Comparison of ENCODE assay signal across 8 mouse cellular contexts in genomic region chr11:120673594-120674122, GRCm38 (mm10). TPM values are rescaled to one million over a fixed set of nuclear protein-coding genes. Genes with fewer than 3 reads are reported as not detected.
A peak's percentile ranks its signal among the peaks of the same experiment; 100 is the strongest.
DNase-seq lines count a peak whose midpoint lies in the region; ATAC-seq and TF ChIP-seq lines count a peak whose summit lies in the region.

No protein-coding gene starts in this region.

- no peak for TF ChIP-seq POLR2A in cerebellum, adult 2 months (IDR thresholded peaks at IDR 0.05; ENCODE audit: borderline replicate concordance, insufficient read depth, low read length)
- no peak for TF ChIP-seq POLR2A in testis, adult 2 months (IDR thresholded peaks at IDR 0.05; ENCODE audit: control insufficient read depth, low read depth, low read length)

- WGBS in cerebellum, adult 2 months: 41% methylated on average over 12 of the region's 12 CpGs
- WGBS in limb, embryonic 15.5 days: 40% methylated on average over 12 of the region's 12 CpGs
- WGBS in stomach, embryonic 15.5 days: 35% methylated on average over 12 of the region's 12 CpGs

- no peak for TF ChIP-seq CTCF in cerebellum, adult 2 months (IDR thresholded peaks at IDR 0.05; ENCODE audit: borderline replicate concordance, insufficient read depth, low read depth, low read length)
- no peak for TF ChIP-seq CTCF in testis, adult 2 months (IDR thresholded peaks at IDR 0.05; ENCODE audit: control insufficient read depth, insufficient read depth, insufficient replicate concordance, low read depth, low read length)

- no peaks in the 10 kb centered on the region for H3K4me1 ChIP-seq in cerebellum, adult 2 months (ENCODE audit: control insufficient read depth, insufficient read depth, low read length)
- peaks cover 7% of the 10 kb centered on the region for H3K4me1 ChIP-seq in testis, adult 2 months (ENCODE audit: control insufficient read depth, insufficient read depth, low read length)
- H3K4me1 ChIP-seq in limb, embryonic 15.5 days: peaks cover 14% of the 10 kb centered on the region
- H3K4me1 ChIP-seq in stomach, embryonic 15.5 days: peaks cover 9% of the 10 kb centered on the region; the same call in 1 of the 2 replicates

- H3K27ac ChIP-seq in cerebellum, adult 2 months (ENCODE audit: insufficient read depth, low read length): peak overlapping the region; percentile 41; the same call in 1 of the 2 replicates
- H3K27ac ChIP-seq in testis, adult 2 months (ENCODE audit: control insufficient read depth, insufficient read depth, low read depth, low read length): peak overlapping the region; percentile 78
- peak overlapping the region; percentile 94 for H3K27ac ChIP-seq in limb, embryonic 15.5 days
- peak overlapping the region; percentile 90 for H3K27ac ChIP-seq in stomach, embryonic 15.5 days

- no peak for ATAC-seq in limb, embryonic 15.5 days (ENCODE audit: insufficient number of reproducible peaks, low FRiP score, low TSS enrichment, low read depth)
- peak; percentile 6; the same call in 1 of the 2 replicates for ATAC-seq in stomach, embryonic 15.5 days (ENCODE audit: insufficient read depth, low FRiP score, low read depth)

- peak overlapping the region; percentile 77 for H3K4me2 ChIP-seq in limb, embryonic 15.5 days
- peak overlapping the region; percentile 82 for H3K4me2 ChIP-seq in stomach, embryonic 15.5 days

- no peaks in the 10 kb centered on the region for H3K27me3 ChIP-seq in cerebellum, adult 2 months (ENCODE audit: control insufficient read depth, insufficient read depth, low read length)
- no peaks in the 10 kb centered on the region for H3K27me3 ChIP-seq in testis, adult 2 months (ENCODE audit: control insufficient read depth, insufficient read depth, low read length)
- H3K27me3 ChIP-seq in limb, embryonic 15.5 days: no peaks in the 10 kb centered on the region
- no peaks in the 10 kb centered on the region for H3K27me3 ChIP-seq in stomach, embryonic 15.5 days (replicated peaks)

- H3K9ac ChIP-seq in limb, embryonic 15.5 days: peak overlapping the region; percentile 62
- H3K9ac ChIP-seq in stomach, embryonic 15.5 days: peak overlapping the region; percentile 49

- no peaks in the 10 kb centered on the region for H3K36me3 ChIP-seq in testis, adult 2 months (ENCODE audit: control insufficient read depth, insufficient read depth, low read length)
- peaks cover 21% of the 10 kb centered on the region for H3K36me3 ChIP-seq in limb, embryonic 15.5 days
- peaks cover 14% of the 10 kb centered on the region; the same call in 1 of the 2 replicates for H3K36me3 ChIP-seq in stomach, embryonic 15.5 days

- peak overlapping the region; percentile 91 for H3K4me3 ChIP-seq in cerebellum, adult 2 months (replicated peaks; ENCODE audit: insufficient read depth, low read depth, low read length)
- peak overlapping the region; percentile 88 for H3K4me3 ChIP-seq in testis, adult 2 months (ENCODE audit: control insufficient read depth, low read depth, low read length)
- H3K4me3 ChIP-seq in limb, embryonic 15.5 days: peak overlapping the region; percentile 90
- peak overlapping the region; percentile 81 for H3K4me3 ChIP-seq in stomach, embryonic 15.5 days (replicated peaks)

- no peak for DNase-seq in cerebellum, adult 2 months
- DNase-seq in cerebellum, postnatal 10 days: no peak
- DNase-seq in testis, postnatal 10 days (ENCODE audit: low spot score): no peak
- DNase-seq in right cerebral cortex, postnatal 4 days: no peak
- no peak for DNase-seq in urinary bladder, adult 2 months (ENCODE audit: low spot score)

- H3K9me3 ChIP-seq in limb, embryonic 15.5 days: no peaks in the 10 kb centered on the region
- no peaks in the 10 kb centered on the region for H3K9me3 ChIP-seq in stomach, embryonic 15.5 days

RNA-seq across cellular contexts. Expression of gene Aspscr1, which starts 0.9 kb away (rescaled TPM):
- 56.1 and 59.4 TPM in 2 replicates for polyA plus RNA-seq in cerebellum, adult 2 months (2012; rRNA removed)
- polyA plus RNA-seq in testis, adult 2 months (2012; rRNA removed): 234 and 253 TPM in 2 replicates
- 107 TPM in 2 replicates for polyA plus RNA-seq in limb, embryonic 15.5 days (2015; fragmentation: Nextera tagmentation; extraction: Ambion mirVana)
- 105 and 113 TPM in 2 replicates for polyA plus RNA-seq in stomach, embryonic 15.5 days (2015; fragmentation: Nextera tagmentation; extraction: Ambion mirVana)
- 50.8 and 52.2 TPM in 2 replicates for polyA plus RNA-seq in urinary bladder, adult 2 months (2012; rRNA removed)

RNA-seq across cellular contexts. Expression of gene Notum, which starts 12.7 kb away (rescaled TPM):
- polyA plus RNA-seq in cerebellum, adult 2 months (2012; rRNA removed): 5.9 TPM in 2 replicates
- polyA plus RNA-seq in testis, adult 2 months (2012; rRNA removed): 0.35 and 0.36 TPM in 2 replicates
- 4.8 and 5.4 TPM in 2 replicates for polyA plus RNA-seq in limb, embryonic 15.5 days (2015; fragmentation: Nextera tagmentation; extraction: Ambion mirVana)
- 3.9 and 4.9 TPM in 2 replicates for polyA plus RNA-seq in stomach, embryonic 15.5 days (2015; fragmentation: Nextera tagmentation; extraction: Ambion mirVana)
- 13.0 and 16.6 TPM in 2 replicates for polyA plus RNA-seq in urinary bladder, adult 2 months (2012; rRNA removed)

RNA-seq across cellular contexts. Expression of gene Myadml2, which starts 25.7 kb away (rescaled TPM):
- 3.3 and 4.5 TPM in 2 replicates for polyA plus RNA-seq in cerebellum, adult 2 months (2012; rRNA removed)
- polyA plus RNA-seq in testis, adult 2 months (2012; rRNA removed): 0.61 TPM in 1 of 2 replicates, not detected in the other
- polyA plus RNA-seq in limb, embryonic 15.5 days (2015; fragmentation: Nextera tagmentation; extraction: Ambion mirVana): 0.61 and 4.0 TPM in 2 replicates
- polyA plus RNA-seq in stomach, embryonic 15.5 days (2015; fragmentation: Nextera tagmentation; extraction: Ambion mirVana): 0.28 and 0.44 TPM in 2 replicates
- 0.07 and 0.21 TPM in 2 replicates for polyA plus RNA-seq in urinary bladder, adult 2 months (2012; rRNA removed)

RNA-seq across cellular contexts. Expression of gene Pycr1, which starts 30.1 kb away (rescaled TPM):
- polyA plus RNA-seq in cerebellum, adult 2 months (2012; rRNA removed): 2.1 and 2.3 TPM in 2 replicates
- 0.98 and 1.5 TPM in 2 replicates for polyA plus RNA-seq in testis, adult 2 months (2012; rRNA removed)
- 61.6 and 72.1 TPM in 2 replicates for polyA plus RNA-seq in limb, embryonic 15.5 days (2015; fragmentation: Nextera tagmentation; extraction: Ambion mirVana)
- polyA plus RNA-seq in stomach, embryonic 15.5 days (2015; fragmentation: Nextera tagmentation; extraction: Ambion mirVana): 32.5 and 32.7 TPM in 2 replicates
- polyA plus RNA-seq in urinary bladder, adult 2 months (2012; rRNA removed): 15.5 and 18.5 TPM in 2 replicates

RNA-seq across cellular contexts. Expression of gene Cenpx, which starts 39.9 kb away (rescaled TPM):
- polyA plus RNA-seq in cerebellum, adult 2 months (2012; rRNA removed): 40.1 and 43.0 TPM in 2 replicates
- polyA plus RNA-seq in testis, adult 2 months (2012; rRNA removed): 54.5 and 59.7 TPM in 2 replicates
- polyA plus RNA-seq in limb, embryonic 15.5 days (2015; fragmentation: Nextera tagmentation; extraction: Ambion mirVana): 156 and 166 TPM in 2 replicates
- polyA plus RNA-seq in stomach, embryonic 15.5 days (2015; fragmentation: Nextera tagmentation; extraction: Ambion mirVana): 155 and 158 TPM in 2 replicates
- 62.3 and 76.0 TPM in 2 replicates for polyA plus RNA-seq in urinary bladder, adult 2 months (2012; rRNA removed)

Comparison
In these comparisons a context has a peak if more than half of its experiments do, and no peak if none do; other contexts are left out.
1. H3K27ac ChIP-seq: peak in every context shown above with its lines; median percentile 94 in limb, embryonic 15.5 days; 90 in stomach, embryonic 15.5 days; 78 in testis, adult 2 months; 41 in cerebellum, adult 2 months.